Mouse (Mus musculus) lung, embryonic 14.5 days (tissue): ENCODE results near the gene Mrps25. TPM values are rescaled to one million over a fixed set of nuclear protein-coding genes. Genes with fewer than 3 reads are reported as not detected.

Source experiments
- ATAC-seq: fragments of 200-750 bp; cut with Nextera tagmentation; 2 replicates; pipeline ENCODE4 v1.8.0; 2017; ENCODE audit warnings: mild to moderate bottlenecking, moderate TSS enrichment, moderate library complexity; ENCODE audit not compliant: insufficient read depth
- DNase-seq: peaks from one replicate; pipeline ENCODE4 v3.0.0-alpha.2; 2015
- H3K27ac ChIP-seq: fragments of 300-500 bp; sonication (generic); 2 replicates; pipeline ENCODE4 v1.5.1; 2014; ENCODE audit warnings: low read depth, mild to moderate bottlenecking, moderate library complexity
- H3K27me3 ChIP-seq: fragments of 300-500 bp; sonication (generic); 2 replicates; pipeline ENCODE4 v1.6.1; 2014; ENCODE audit warnings: low read length, control low read depth; ENCODE audit not compliant: insufficient read depth
- H3K36me3 ChIP-seq: fragments of 300-500 bp; sonication (generic); 2 replicates; pipeline ENCODE4 v1.6.1; 2014; ENCODE audit warnings: control low read depth; ENCODE audit not compliant: insufficient read depth
- H3K4me1 ChIP-seq: fragments of 300-500 bp; sonication (generic); 2 replicates; pipeline ENCODE4 v1.6.1; 2014; ENCODE audit warnings: antibody characterized with exemption, control low read depth; ENCODE audit not compliant: insufficient read depth
- H3K4me2 ChIP-seq: fragments of 300-500 bp; sonication (generic); 2 replicates; pipeline ENCODE4 v1.6.1; 2014; ENCODE audit warnings: mild to moderate bottlenecking
- H3K4me3 ChIP-seq: fragments of 300-500 bp; sonication (generic); 2 replicates; pipeline ENCODE4 v1.5.1; 2014; ENCODE audit warnings: low read depth, low read length
- H3K9ac ChIP-seq: fragments of 300-500 bp; sonication (generic); 2 replicates; pipeline ENCODE4 v1.6.1; 2014
- H3K9me3 ChIP-seq: fragments of 300-500 bp; sonication (generic); 2 replicates; pipeline ENCODE4 v1.6.1; 2016; ENCODE audit warnings: low read depth, low read length, control low read depth
- CTCF ChIP-seq: IDR thresholded peaks from 2 replicates; pipeline ENCODE4 v1.5.1; 2016; ENCODE audit warnings: antibody characterized with exemption, low read depth
- WGBS: fragments of 180-500 bp; shearing (Covaris S2); extraction: QIAGEN DNeasy Blood & Tissue Kit; methylation state at CpG from one replicate; pipeline ENCODE4 v1.1.7; 2014; 5-methylcytosine and 5-hydroxymethylcytosine counted together
- polyA plus RNA-seq: library from polyadenylated mRNA; unstranded; fragments of >200 nt; fragmentation: Nextera tagmentation; extraction: Ambion mirVana; gene quantifications from 2 replicates; pipeline ENCODE4 v1.2.1, GENCODE M21; 2014

The Mrps25 gene
- polyA plus RNA-seq, 1 experiment from 2014 or later = 73.1 TPM

GRCm38 (mm10) chr6:92219445-92219844 is 35.6 kb upstream of the Mrps25 start:
- Histone ChIP-seq H3K9ac (no peak overlapping the region), H3K4me1 (no peaks in the 10 kb centered on the region), H3K4me3 (no peak overlapping the region), H3K36me3 (no peaks in the 10 kb centered on the region), H3K27ac (no peak overlapping the region), H3K9me3 (no peaks in the 10 kb centered on the region), H3K27me3 (no peaks in the 10 kb centered on the region), H3K4me2 (no peak overlapping the region)
- ATAC-seq (no peak), DNase-seq (peak; percentile 59)
- 29% methylated on average over 3 of the region's 3 CpGs for WGBS
- TF ChIP-seq CTCF = peak; percentile 64

GRCm38 (mm10) chr6:92214773-92215449 is 31.1 kb upstream of the Mrps25 start, which contains the start of gene Rbsn:
Gene Rbsn (minus strand): TSS chr6:92214925.
- peak within 1 kb of the TSS; percentile 93 for H3K4me3 ChIP-seq
- H3K4me2 ChIP-seq = peak within 1 kb of the TSS; percentile 96
- no peaks in the 10 kb centered on the region for H3K27me3 ChIP-seq
- H3K36me3 ChIP-seq = 0 out of 2 replicates have a peak, but pooled peaks cover 3% of the 10 kb centered on the region
- peak; percentile 96 for ATAC-seq
- peak; percentile 40 for TF ChIP-seq CTCF
- peaks cover 8% of the 10 kb centered on the region; the same call in 1 of the 2 replicates for H3K4me1 ChIP-seq
- peak within 1 kb of the TSS; percentile 76; the same call in 1 of the 2 replicates for H3K27ac ChIP-seq
- no peaks in the 10 kb centered on the region for H3K9me3 ChIP-seq
- DNase-seq = peak; percentile 98
- peak within 1 kb of the TSS; percentile 91 for H3K9ac ChIP-seq
- WGBS = 10% methylated on average over 35 of the region's 35 CpGs

- DNase-seq (peak; percentile 13), ATAC-seq (peak; percentile 64)
- H3K9me3 ChIP-seq = no peaks in the 10 kb centered on the region
- TF ChIP-seq CTCF = no peak
- H3K9ac ChIP-seq = peak overlapping the region; percentile 91
- H3K27me3 ChIP-seq = no peaks in the 10 kb centered on the region
- 0 out of 2 replicates have a peak, but pooled peaks cover 3% of the 10 kb centered on the region for H3K36me3 ChIP-seq
- peaks cover 8% of the 10 kb centered on the region; the same call in 1 of the 2 replicates for H3K4me1 ChIP-seq
- peak overlapping the region; percentile 76; the same call in 1 of the 2 replicates for H3K27ac ChIP-seq
- H3K4me2 ChIP-seq = peak overlapping the region; percentile 96
- WGBS = under 1% methylated on average over 48 of the region's 48 CpGs
- H3K4me3 ChIP-seq = peak overlapping the region; percentile 93
These were observed 30.4 kb upstream of the Mrps25 start for GRCm38 (mm10) chr6:92214055-92214772.

- DNase-seq = no peak
- Histone ChIP-seq H3K9ac (no peak overlapping the region), H3K27me3 (no peaks in the 10 kb centered on the region), H3K36me3 (peaks cover 75% of the 10 kb centered on the region), H3K4me1 (no peaks in the 10 kb centered on the region), H3K4me3 (no peak overlapping the region), H3K9me3 (no peaks in the 10 kb centered on the region), H3K27ac (no peak overlapping the region), H3K4me2 (no peak overlapping the region)
- ATAC-seq = no peak
- 92% methylated on average over 8 of the region's 8 CpGs for WGBS
- no peak for TF ChIP-seq CTCF
These were observed 15.6 kb upstream of the Mrps25 start for GRCm38 (mm10) chr6:92199414-92199813.

- H3K27me3 ChIP-seq = no peaks in the 10 kb centered on the region
- 4% methylated on average over 10 of the region's 10 CpGs for WGBS
- peak; percentile 24 for DNase-seq
- H3K4me1 ChIP-seq = peaks cover 5% of the 10 kb centered on the region; the same call in 1 of the 2 replicates
- no peak overlapping the region for H3K27ac ChIP-seq
- peaks cover 34% of the 10 kb centered on the region for H3K36me3 ChIP-seq
- peak overlapping the region; percentile 75 for H3K4me3 ChIP-seq
- H3K4me2 ChIP-seq = peak overlapping the region; percentile 81
- peak; percentile 57 for ATAC-seq
- H3K9me3 ChIP-seq = no peaks in the 10 kb centered on the region
- TF ChIP-seq CTCF = peak; percentile 25
- peak overlapping the region; percentile 80 for H3K9ac ChIP-seq
These were observed 345 bp upstream of the Mrps25 start for GRCm38 (mm10) chr6:92184178-92184577.

GRCm38 (mm10) chr6:92176450-92176849 is 7.4 kb downstream of the Mrps25 start:
- H3K4me2 ChIP-seq = no peak overlapping the region

GRCm38 (mm10) chr6:92162724-92163123 is 21.1 kb downstream of the Mrps25 start:
- ATAC-seq (no peak), DNase-seq (no peak)
- Histone ChIP-seq H3K27me3 (no peaks in the 10 kb centered on the region), H3K36me3 (peaks cover 94% of the 10 kb centered on the region), H3K4me3 (no peak overlapping the region), H3K27ac (no peak overlapping the region), H3K9ac (no peak overlapping the region), H3K4me1 (no peaks in the 10 kb centered on the region), H3K4me2 (no peak overlapping the region), H3K9me3 (no peaks in the 10 kb centered on the region)
- no peak for TF ChIP-seq CTCF
- WGBS = 72% methylated on average over 1 of the region's 1 CpGs

More at GRCm38 (mm10) chr6:92176450-92176849, 7.4 kb downstream of the Mrps25 start:
- DNase-seq (no peak), ATAC-seq (no peak)
- 94% methylated on average over 1 of the region's 1 CpGs for WGBS
- Histone ChIP-seq H3K9me3 (no peaks in the 10 kb centered on the region), H3K27ac (no peak overlapping the region), H3K4me3 (no peak overlapping the region), H3K36me3 (peaks cover 62% of the 10 kb centered on the region), H3K9ac (no peak overlapping the region), H3K4me1 (no peaks in the 10 kb centered on the region), H3K27me3 (no peaks in the 10 kb centered on the region)
- TF ChIP-seq CTCF = no peak
